Mouse (Mus musculus) C2C12 (cell line): ENCODE measurements around the gene Hip1. TPM values are rescaled to one million over a fixed set of nuclear protein-coding genes. Genes with fewer than 3 reads are reported as not detected.

Source experiments
- H3K27me3 ChIP-seq: one replicate; pipeline ENCODE4 v1.6.1; 2011; ENCODE audit not compliant: control insufficient read depth, insufficient read depth, insufficient read length
- H3K36me3 ChIP-seq: one replicate; pipeline ENCODE4 v1.6.1; 2011; ENCODE audit not compliant: control insufficient read depth, insufficient read depth
- H3K4me3 ChIP-seq: one replicate; pipeline ENCODE4 v1.5.1; 2011; ENCODE audit warnings: mild to moderate bottlenecking, control low read depth; ENCODE audit not compliant: poor library complexity, insufficient read depth, severe bottlenecking
- H3K79me2 ChIP-seq: one replicate; pipeline ENCODE4 v1.6.1; 2011; ENCODE audit not compliant: control insufficient read depth, insufficient read depth
- H3K79me3 ChIP-seq: one replicate; pipeline ENCODE4 v1.6.1; 2011; ENCODE audit warnings: low read depth, control low read depth
- H3ac ChIP-seq: one replicate; pipeline ENCODE3; 2011; ENCODE audit warnings: low read depth; ENCODE audit not compliant: control insufficient read depth, insufficient read length
- CEBPB ChIP-seq: IDR thresholded peaks from one replicate; pipeline ENCODE4 v1.6.1; 2011; ENCODE audit warnings: low read depth, mild to moderate bottlenecking, control low read depth, moderate library complexity
- CTCF ChIP-seq: IDR thresholded peaks from one replicate; pipeline ENCODE4 v1.5.1; 2011; ENCODE audit not compliant: control insufficient read depth, insufficient read depth, insufficient read length
- FOSL1 ChIP-seq: IDR thresholded peaks from one replicate; pipeline ENCODE4 v1.8.0; 2011; ENCODE audit warnings: mild to moderate bottlenecking, low read length; ENCODE audit not compliant: poor library complexity, insufficient read depth, severe bottlenecking
- MAX ChIP-seq: IDR thresholded peaks from one replicate; pipeline ENCODE4 v1.6.1; 2011; ENCODE audit warnings: mild to moderate bottlenecking, control low read depth
- MYOD1 ChIP-seq: IDR thresholded peaks from one replicate; pipeline ENCODE4 v1.6.1; 2011; ENCODE audit warnings: low read depth; ENCODE audit not compliant: control insufficient read depth, insufficient read length
- MYOG ChIP-seq: IDR thresholded peaks from one replicate; pipeline ENCODE4 v1.6.1; 2011; ENCODE audit not compliant: control insufficient read depth, insufficient read length; ENCODE audit errors: extremely low read depth
- USF1 ChIP-seq: IDR thresholded peaks from one replicate; pipeline ENCODE4 v1.6.1; 2011; ENCODE audit warnings: low read depth, mild to moderate bottlenecking, control low read depth, moderate library complexity
- microRNA-seq: library from miRNA; unstranded; fragments of <30 nt; microRNA quantifications from one replicate; pipeline ENCODE4, GENCODE M21; 2019; ENCODE audit warnings: borderline microRNAs expressed
- polyA plus RNA-seq: library from polyadenylated mRNA; unstranded; fragments of >200 nt; fragmentation: generic; extraction: Trizol; gene quantifications from one replicate; pipeline ENCODE4 v1.2.1, GENCODE M21; 2012; ENCODE audit warnings: missing spikeins

The Hip1 gene
- polyA plus RNA-seq, 1 experiment: 38.2 TPM

DNA sequence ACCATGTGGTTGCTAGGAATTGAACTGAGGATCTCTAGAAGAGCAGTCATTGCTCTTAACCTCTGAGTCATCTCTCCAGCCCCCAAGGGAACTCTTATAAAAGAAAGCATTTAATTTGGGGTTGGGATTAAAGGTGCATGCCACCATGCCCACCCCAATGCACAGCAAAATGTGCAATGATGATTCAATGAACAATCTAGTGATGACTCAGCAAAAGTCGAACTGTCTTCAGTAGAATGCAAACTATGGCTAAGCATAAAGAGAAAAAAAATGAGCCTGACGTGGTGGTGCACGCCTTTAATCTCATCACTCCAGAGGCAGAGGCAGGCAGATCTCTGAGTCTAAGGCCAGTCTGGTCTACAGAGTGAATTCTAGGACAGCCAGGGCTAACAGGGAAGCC is 182.3 kb downstream of the Hip1 start:
- Histone ChIP-seq H3K79me2 (no peaks in the 10 kb centered on the region), H3K27me3 (peaks cover 33% of the 10 kb centered on the region)

GRCm38 (mm10) chr5:135359772-135360171 is 185.1 kb downstream of the Hip1 start:
- no peaks in the 10 kb centered on the region for H3K36me3 ChIP-seq
- H3K27me3 ChIP-seq: peaks cover 26% of the 10 kb centered on the region
- no peaks in the 10 kb centered on the region for H3K79me2 ChIP-seq
- H3K4me3 ChIP-seq: peak overlapping the region; percentile 2
- H3K79me3 ChIP-seq: no peaks in the 10 kb centered on the region
- TF ChIP-seq USF1 (no peak), MAX (no peak), FOSL1 (no peak), MYOG (no peak), CTCF (no peak), CEBPB (no peak)
- H3ac ChIP-seq: no peak overlapping the region

More for the DNA sequence above, 182.3 kb downstream of the Hip1 start:
- TF ChIP-seq MYOG (no peak), FOSL1 (no peak), MYOD1 (no peak), USF1 (no peak), CTCF (no peak), MAX (no peak), CEBPB (no peak)
- H3K4me3 ChIP-seq: no peak overlapping the region
- H3K79me3 ChIP-seq: no peaks in the 10 kb centered on the region
- H3K36me3 ChIP-seq: no peaks in the 10 kb centered on the region
- no peak overlapping the region for H3ac ChIP-seq

DNA sequence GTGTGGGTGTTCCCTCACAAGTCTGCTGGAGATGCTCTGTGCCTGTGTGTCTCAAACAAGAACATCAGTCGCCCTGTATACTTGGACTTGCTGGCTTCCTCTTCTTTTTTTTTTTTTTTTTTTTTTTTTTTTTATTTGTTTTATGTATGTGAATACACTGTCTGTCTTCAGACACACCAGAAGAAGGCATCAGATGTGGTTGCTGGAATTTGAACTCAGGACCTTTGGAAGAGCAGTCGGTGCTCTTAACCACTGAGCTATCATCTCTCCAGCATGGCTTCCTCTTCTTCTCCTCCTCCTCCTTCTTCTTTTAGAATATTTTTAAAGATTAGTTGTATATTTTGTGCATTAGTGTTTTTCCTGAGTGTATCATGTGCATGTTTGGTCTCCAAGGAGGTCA is 187.4 kb downstream of the Hip1 start:
- TF ChIP-seq CTCF (no peak), MYOG (no peak), MAX (no peak), MYOD1 (no peak), CEBPB (no peak), FOSL1 (no peak), USF1 (no peak)
- H3K79me2 ChIP-seq: no peaks in the 10 kb centered on the region
- no peak overlapping the region for H3ac ChIP-seq
- H3K79me3 ChIP-seq: no peaks in the 10 kb centered on the region
- peaks cover 37% of the 10 kb centered on the region for H3K27me3 ChIP-seq
- no peaks in the 10 kb centered on the region for H3K36me3 ChIP-seq
- no peak overlapping the region for H3K4me3 ChIP-seq

Small RNA genes lying within 50 kb of the gene (microRNA-seq; reads per million reads assigned to microRNA genes)
- 1.8 reads per million, percentile 38 among the genes with 10 or more reads in this experiment for gene Mir7033

Other genes starting within 250 kb of the Hip1 start
- gene Fkbp6, start 195.1 kb downstream of the Hip1 start, polyA plus RNA-seq: not detected
- not detected for gene Trim50, start 191.8 kb downstream of the Hip1 start, polyA plus RNA-seq
- 33.0 TPM for gene Nsun5, start 175.2 kb downstream of the Hip1 start, polyA plus RNA-seq
- gene Pom121, start 150.6 kb downstream of the Hip1 start, polyA plus RNA-seq: 26.9 TPM
- gene Ccl26, start 18.4 kb upstream of the Hip1 start, polyA plus RNA-seq: not detected
- not detected for gene Ccl24, start 27.9 kb upstream of the Hip1 start, polyA plus RNA-seq
- 16.7 TPM for gene Rhbdd2, start 87.5 kb upstream of the Hip1 start, polyA plus RNA-seq
- 106 TPM for gene Por, start 124.9 kb upstream of the Hip1 start, polyA plus RNA-seq
- 75.2 TPM for gene Tmem120a, start 199.3 kb upstream of the Hip1 start, polyA plus RNA-seq
- gene Styxl1, start 233.3 kb upstream of the Hip1 start, polyA plus RNA-seq: not detected
- 700 TPM for gene Mdh2, start 233.4 kb upstream of the Hip1 start, polyA plus RNA-seq